Mouse (Mus musculus): Measurements from ENCODE around the gene Timp3.

DNA sequence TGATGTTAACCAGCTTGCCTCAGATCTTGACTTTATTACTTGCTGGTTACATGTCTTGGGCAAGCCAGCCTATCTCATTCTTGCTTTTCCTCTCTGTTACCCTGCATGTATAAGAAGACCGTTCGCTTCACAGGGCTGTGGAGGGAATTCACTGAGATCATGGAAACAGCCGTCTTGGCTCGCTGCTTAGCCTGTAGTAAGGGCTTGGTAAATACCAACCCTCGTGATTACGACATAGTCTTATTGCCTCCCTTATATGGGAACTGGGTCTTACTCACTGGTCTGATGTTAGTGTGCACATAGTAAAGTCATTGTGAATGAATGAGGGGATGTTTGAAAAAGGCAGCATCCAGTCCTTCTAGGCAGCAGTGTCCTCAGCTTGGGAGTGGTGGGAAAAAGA is 10.4 kb downstream of the Timp3 start:
- no peak for TF ChIP-seq CTCF (IDR thresholded peaks at IDR 0.05 in 2 of 3, conservative IDR thresholded peaks at IDR 0.05 in 1 of 3; ENCODE audit: control insufficient read depth in 1 of 3, insufficient read depth in 1 of 3, low read depth in 2 of 3, low read length in 3 of 3, poor library complexity in 1 of 3, severe bottlenecking in 1 of 3)
- TF ChIP-seq ZC3H11A (IDR thresholded peaks at IDR 0.05; ENCODE audit: low read depth, low read length) = no peak
- no peak for TF ChIP-seq POLR2A (IDR thresholded peaks at IDR 0.05; ENCODE audit: control insufficient read depth in 1 of 2, insufficient read depth in 1 of 2, low read depth in 1 of 2, low read length in 2 of 2, poor library complexity in 1 of 2)
- TF ChIP-seq TAL1 (IDR thresholded peaks at IDR 0.05; ENCODE audit: low read length) = no peak
- no peak for TF ChIP-seq EP300 (IDR thresholded peaks at IDR 0.05; ENCODE audit: low read depth in 1 of 2, low read length in 2 of 2)
- no peak for TF ChIP-seq ZKSCAN1 (IDR thresholded peaks at IDR 0.05; ENCODE audit: low read depth, low read length)
- TF ChIP-seq ZMIZ1 (IDR thresholded peaks at IDR 0.05; ENCODE audit: low read depth, low read length) = no peak
- no peak for TF ChIP-seq MAX (IDR thresholded peaks at IDR 0.05; ENCODE audit: low read length)

Measured in MEL (cell line).